Mouse (Mus musculus) embryonic facial prominence, embryonic 12.5 days (tissue): Measurements from ENCODE around the gene Mdm4. TPM values are rescaled to one million over a fixed set of nuclear protein-coding genes. Genes with fewer than 3 reads are reported as not detected.
A peak's percentile ranks its signal among the peaks of the same experiment; 100 is the strongest.
"Not testable (repeated sequence)": the region's sequence is repeated elsewhere in the genome, so short reads cannot be mapped to it uniquely, and the experiment has no call there.

ENCODE experiments used
- ATAC-seq: fragments of 200-750 bp; cut with Nextera tagmentation; 2 replicates; pipeline ENCODE4 v1.8.0; 2017; ENCODE audit not compliant: insufficient number of reproducible peaks, insufficient read depth, low FRiP score, low TSS enrichment
- H3K27ac ChIP-seq: fragments of 300-500 bp; sonication (generic); 2 replicates; pipeline ENCODE4 v1.5.1; 2016; ENCODE audit warnings: mild to moderate bottlenecking
- H3K27me3 ChIP-seq: fragments of 300-500 bp; sonication (generic); 2 replicates; pipeline ENCODE4 v1.6.1; 2016; ENCODE audit warnings: mild to moderate bottlenecking, moderate library complexity
- H3K36me3 ChIP-seq: fragments of 300-500 bp; sonication (generic); 2 replicates; pipeline ENCODE4 v1.6.1; 2016; ENCODE audit warnings: mild to moderate bottlenecking
- H3K4me1 ChIP-seq: fragments of 300-500 bp; sonication (generic); 2 replicates; pipeline ENCODE4 v1.6.1; 2016
- H3K4me2 ChIP-seq: fragments of 300-500 bp; sonication (generic); replicated peaks from 2 replicates; pipeline ENCODE4 v1.6.1; 2016; ENCODE audit warnings: mild to moderate bottlenecking, moderate library complexity
- H3K4me3 ChIP-seq: fragments of 300-500 bp; sonication (generic); 2 replicates; pipeline ENCODE4 v1.5.1; 2016; ENCODE audit warnings: mild to moderate bottlenecking
- H3K9ac ChIP-seq: fragments of 300-500 bp; sonication (generic); 2 replicates; pipeline ENCODE4 v1.6.1; 2016; ENCODE audit warnings: mild to moderate bottlenecking, moderate library complexity
- H3K9me3 ChIP-seq: fragments of 300-500 bp; sonication (generic); 2 replicates; pipeline ENCODE4 v1.6.1; 2016; ENCODE audit warnings: mild to moderate bottlenecking, moderate library complexity
- WGBS: fragments of 180-500 bp; shearing (Covaris S2); methylation state at CpG from one replicate; pipeline ENCODE4 v1.1.7; 2016; 5-methylcytosine and 5-hydroxymethylcytosine counted together
- polyA plus RNA-seq: library from polyadenylated mRNA; unstranded; fragments of >200 nt; fragmentation: Nextera tagmentation; extraction: Ambion mirVana; gene quantifications from 2 replicates; pipeline ENCODE4 v1.2.1, GENCODE M21; 2016

Gene Mdm4
- polyA plus RNA-seq, 1 experiment from 2014 or later = 46.9 TPM

DNA sequence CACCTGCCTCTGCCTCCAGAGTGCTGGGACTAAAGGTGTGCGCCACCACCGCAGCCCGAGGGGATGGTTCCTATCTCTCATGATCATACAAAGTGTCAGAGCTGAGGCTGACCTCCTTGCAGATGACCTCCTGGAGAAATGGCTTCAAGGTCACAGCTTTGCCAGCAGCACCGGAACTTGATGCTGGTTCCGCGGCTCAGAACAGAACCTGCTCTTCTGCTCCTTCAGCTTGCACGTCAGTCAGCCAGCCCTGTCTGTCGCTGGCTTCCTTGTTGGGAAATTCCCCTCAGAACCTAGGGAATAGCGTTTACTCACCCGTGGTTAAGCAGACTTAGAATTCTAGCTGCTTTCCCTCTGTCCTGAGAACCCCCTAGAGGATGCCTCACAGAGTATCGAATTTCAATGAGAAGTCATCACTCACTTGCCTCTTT, 19.7 kb upstream of the Mdm4 start:
- H3K4me3 ChIP-seq = no peak overlapping the region
- no peaks in the 10 kb centered on the region for H3K36me3 ChIP-seq
- no peak overlapping the region for H3K4me2 ChIP-seq
- no peak overlapping the region for H3K9ac ChIP-seq
- H3K9me3 ChIP-seq = no peaks in the 10 kb centered on the region
- H3K27ac ChIP-seq = no peak overlapping the region
- ATAC-seq = no peak
- WGBS = 26% methylated on average over 11 of the region's 11 CpGs
- H3K4me1 ChIP-seq = peaks cover 45% of the 10 kb centered on the region
- no peaks in the 10 kb centered on the region for H3K27me3 ChIP-seq

- Histone ChIP-seq H3K27me3 (no peaks in the 10 kb centered on the region), H3K27ac (no peak overlapping the region), H3K9me3 (no peaks in the 10 kb centered on the region), H3K36me3 (no peaks in the 10 kb centered on the region), H3K4me3 (no peak overlapping the region), H3K9ac (no peak overlapping the region), H3K4me2 (0 out of 2 replicates have a peak overlapping the region, but pooled peaks have one; percentile 72), H3K4me1 (peaks cover 47% of the 10 kb centered on the region)
- 59% methylated on average over 2 of the region's 2 CpGs for WGBS
- ATAC-seq = no peak
Measured at GRCm38 (mm10) chr1:133048690-133049089, 18.3 kb upstream of the Mdm4 start.

DNA sequence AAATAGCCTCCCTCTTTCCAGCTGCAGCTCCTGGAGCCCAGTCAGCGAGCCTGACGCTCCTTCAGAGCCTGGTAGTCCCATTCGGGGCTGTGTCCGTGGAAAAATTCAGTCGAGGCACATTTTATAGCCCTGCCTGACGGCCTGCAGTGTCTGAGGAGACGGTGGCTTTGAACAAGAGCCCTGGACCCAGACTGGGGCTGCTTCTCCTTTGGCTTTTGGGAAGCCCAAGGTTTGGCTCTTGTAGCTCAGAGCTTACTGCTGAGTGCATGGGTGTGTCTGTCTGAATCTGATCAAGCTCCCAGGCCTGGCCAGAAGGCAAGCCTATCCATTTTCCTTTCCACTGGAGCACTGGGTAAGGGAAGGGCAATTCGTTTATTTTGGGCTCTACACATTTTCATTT, 17.2 kb upstream of the Mdm4 start:
- H3K4me2 ChIP-seq = peak overlapping the region; percentile 72
- H3K9me3 ChIP-seq = no peaks in the 10 kb centered on the region
- no peaks in the 10 kb centered on the region for H3K36me3 ChIP-seq
- ATAC-seq = no peak
- peaks cover 40% of the 10 kb centered on the region for H3K4me1 ChIP-seq
- H3K27me3 ChIP-seq = no peaks in the 10 kb centered on the region
- H3K4me3 ChIP-seq = peak overlapping the region; percentile 80
- H3K9ac ChIP-seq = 0 out of 2 replicates have a peak overlapping the region, but pooled peaks have one; percentile 17
- 51% methylated on average over 8 of the region's 8 CpGs for WGBS
- H3K27ac ChIP-seq = peak overlapping the region; percentile 71

- H3K36me3 ChIP-seq = no peaks in the 10 kb centered on the region
- peak overlapping the region; percentile 89 for H3K9ac ChIP-seq
- 0% methylated on average over 40 of the region's 40 CpGs for whole genome bisulfite sequencing
- H3K9me3 ChIP-seq = no peaks in the 10 kb centered on the region
- peaks cover 32% of the 10 kb centered on the region for H3K4me1 ChIP-seq
- peak; percentile 61 for ATAC-seq
- no peaks in the 10 kb centered on the region for H3K27me3 ChIP-seq
- peak overlapping the region; percentile 72 for H3K4me2 ChIP-seq
- H3K4me3 ChIP-seq = peak overlapping the region; percentile 80
- H3K27ac ChIP-seq = peak overlapping the region; percentile 89
Measured at GRCm38 (mm10) chr1:133046441-133046931, 16.1 kb upstream of the Mdm4 start.

DNA sequence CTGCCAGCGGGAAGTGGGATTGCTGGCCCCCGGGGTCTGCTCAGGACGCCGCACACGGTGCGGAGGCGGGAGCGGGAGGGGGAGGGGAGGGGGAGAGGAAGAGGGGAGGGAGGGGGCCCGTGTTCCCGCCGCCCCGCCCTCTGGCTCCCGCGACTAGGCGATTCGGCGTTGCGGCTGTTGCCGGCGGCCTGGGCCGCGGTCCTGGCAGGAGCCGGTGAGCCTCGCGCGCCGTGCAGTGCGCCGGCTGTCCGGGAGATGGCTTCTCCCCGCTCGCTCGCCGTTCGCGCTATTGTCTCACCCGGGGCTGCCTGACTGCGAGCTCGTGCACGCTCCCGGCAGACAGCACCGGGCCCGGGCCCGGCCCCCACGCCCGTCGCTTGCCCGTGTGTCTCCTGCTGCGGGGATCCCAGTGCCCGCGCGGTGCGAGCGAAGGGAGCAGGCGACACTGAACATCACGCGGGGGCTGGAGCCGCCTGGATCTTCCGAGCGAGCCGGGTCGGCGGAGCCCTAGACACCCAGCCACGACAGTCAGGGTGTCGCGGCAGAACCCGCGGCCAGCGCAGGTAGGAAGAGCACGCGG, 15.6 kb upstream of the Mdm4 start:
- Histone ChIP-seq H3K27ac (peak overlapping the region; percentile 89), H3K4me2 (peak overlapping the region; percentile 72), H3K9me3 (no peaks in the 10 kb centered on the region), H3K4me1 (peaks cover 32% of the 10 kb centered on the region), H3K36me3 (no peaks in the 10 kb centered on the region), H3K9ac (peak overlapping the region; percentile 89), H3K4me3 (peak overlapping the region; percentile 80), H3K27me3 (no peaks in the 10 kb centered on the region)
- ATAC-seq = peak; percentile 84
- under 1% methylated on average over 59 of the region's 71 CpGs for WGBS

- peak within 1 kb of the TSS; percentile 89 for H3K9ac ChIP-seq
- no peaks in the 10 kb centered on the region for H3K27me3 ChIP-seq
- peaks cover 29% of the 10 kb centered on the region for H3K4me1 ChIP-seq
- WGBS = 2% methylated on average over 15 of the region's 15 CpGs
- H3K36me3 ChIP-seq = no peaks in the 10 kb centered on the region
- peak within 1 kb of the TSS; percentile 80 for H3K4me3 ChIP-seq
- ATAC-seq = no peak
- peak within 1 kb of the TSS; percentile 89 for H3K27ac ChIP-seq
- peak within 1 kb of the TSS; percentile 72 for H3K4me2 ChIP-seq
- no peaks in the 10 kb centered on the region for H3K9me3 ChIP-seq
Measured at GRCm38 (mm10) chr1:133045011-133045860, 14.9 kb upstream of the Mdm4 start, which contains the start of gene Pik3c2b. Gene Pik3c2b (plus strand): TSS chr1:133045667.

GRCm38 (mm10) chr1:133039505-133039949, 9.2 kb upstream of the Mdm4 start:
- H3K27ac ChIP-seq = no peak overlapping the region
- no peak overlapping the region for H3K4me3 ChIP-seq
- H3K4me2 ChIP-seq = no peak overlapping the region
- no peak overlapping the region for H3K9ac ChIP-seq
- no peaks in the 10 kb centered on the region for H3K27me3 ChIP-seq
- WGBS = 13% methylated on average over 4 of the region's 4 CpGs
- ATAC-seq = peak; percentile 75; the same call in 1 of the 2 replicates
- no peaks in the 10 kb centered on the region for H3K36me3 ChIP-seq
- H3K4me1 ChIP-seq = no peaks in the 10 kb centered on the region
- H3K9me3 ChIP-seq = no peaks in the 10 kb centered on the region

GRCm38 (mm10) chr1:133034682-133035081, 4.3 kb upstream of the Mdm4 start:
- 62% methylated on average over 7 of the region's 7 CpGs for WGBS
- H3K9me3 ChIP-seq = not testable (repeated sequence)

GRCm38 (mm10) chr1:133034091-133034460, 3.7 kb upstream of the Mdm4 start:
- no peaks in the 10 kb centered on the region for H3K27me3 ChIP-seq
- H3K27ac ChIP-seq = no peak overlapping the region
- peak overlapping the region; percentile 51 for H3K4me3 ChIP-seq
- H3K9ac ChIP-seq = no peak overlapping the region
- under 1% methylated on average over 11 of the region's 11 CpGs for WGBS
- H3K4me1 ChIP-seq = peaks cover 7% of the 10 kb centered on the region; the same call in 1 of the 2 replicates
- peak overlapping the region; percentile 54 for H3K4me2 ChIP-seq
- no peaks in the 10 kb centered on the region for H3K9me3 ChIP-seq
- no peaks in the 10 kb centered on the region for H3K36me3 ChIP-seq
- ATAC-seq = no peak

More at GRCm38 (mm10) chr1:133034682-133035081, 4.3 kb upstream of the Mdm4 start:
- not testable (repeated sequence) for H3K36me3 ChIP-seq, H3K4me2 ChIP-seq, H3K9ac ChIP-seq, H3K27me3 ChIP-seq, ATAC-seq, H3K4me1 ChIP-seq, H3K4me3 ChIP-seq, H3K27ac ChIP-seq

DNA sequence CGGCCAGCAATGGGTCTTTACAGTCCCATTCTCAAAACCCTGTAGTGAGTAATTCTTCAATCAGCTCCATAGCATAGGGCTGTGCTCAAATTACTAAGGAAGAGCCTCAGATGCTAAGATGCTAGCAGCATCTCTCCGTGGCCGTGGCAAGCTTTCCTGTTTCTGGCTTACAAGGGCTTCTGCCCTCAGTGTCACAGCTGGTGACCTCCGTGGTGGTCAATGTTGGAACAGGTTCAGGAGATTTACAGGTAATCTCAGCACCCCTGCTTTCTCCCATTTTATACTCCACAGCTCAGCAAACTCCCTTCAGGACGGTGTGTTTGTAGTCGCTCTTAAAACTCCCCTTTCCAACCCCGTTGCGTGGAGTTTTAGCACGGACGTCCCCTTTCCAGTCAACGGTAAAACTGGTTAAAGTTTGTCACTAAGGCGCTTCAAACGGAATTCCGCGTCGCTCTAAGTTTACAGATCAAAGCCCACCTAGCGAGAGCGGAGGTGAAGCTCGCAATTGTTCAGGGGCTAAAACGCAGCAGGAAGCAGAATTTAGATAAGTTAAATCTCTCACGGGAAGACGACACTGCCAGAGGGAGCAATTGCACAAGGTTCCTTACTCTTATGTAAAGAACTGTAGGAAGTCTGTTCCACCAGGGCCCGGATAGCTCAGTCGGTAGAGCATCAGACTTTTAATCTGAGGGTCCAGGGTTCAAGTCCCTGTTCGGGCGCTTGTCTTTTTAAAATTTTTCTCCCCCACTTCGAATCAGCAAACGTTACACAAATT, 3.1 kb upstream of the Mdm4 start:
- Histone ChIP-seq H3K4me1 (peaks cover 7% of the 10 kb centered on the region; the same call in 1 of the 2 replicates), H3K4me2 (peak overlapping the region; percentile 54), H3K27ac (peak overlapping the region; percentile 76), H3K9ac (peak overlapping the region; percentile 52), H3K36me3 (no peaks in the 10 kb centered on the region), H3K9me3 (no peaks in the 10 kb centered on the region), H3K27me3 (no peaks in the 10 kb centered on the region), H3K4me3 (peak overlapping the region; percentile 51)
- under 1% methylated on average over 28 of the region's 28 CpGs for WGBS
- ATAC-seq = no peak

DNA sequence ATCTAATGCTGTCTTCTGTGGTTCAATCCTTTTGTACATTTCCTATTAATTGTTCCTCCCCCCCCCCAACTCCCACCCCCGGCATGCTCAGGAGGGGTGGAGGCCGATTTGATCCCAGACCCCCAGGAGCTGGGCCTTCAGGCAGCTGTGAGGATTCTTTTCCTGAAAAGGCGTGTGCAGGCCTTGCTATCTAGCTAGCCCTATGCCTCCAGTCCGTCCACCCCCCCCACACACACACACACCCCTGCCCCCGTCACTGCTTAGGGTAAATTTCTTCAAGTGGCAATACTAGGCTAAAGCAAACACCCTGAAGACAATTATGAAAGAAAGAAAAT, 2.6 kb upstream of the Mdm4 start:
- peak overlapping the region; percentile 76; the same call in 1 of the 2 replicates for H3K27ac ChIP-seq
- peaks cover 7% of the 10 kb centered on the region; the same call in 1 of the 2 replicates for H3K4me1 ChIP-seq
- 7% methylated on average over 5 of the region's 5 CpGs for WGBS
- no peak for ATAC-seq
- peak overlapping the region; percentile 54 for H3K4me2 ChIP-seq
- H3K9me3 ChIP-seq = no peaks in the 10 kb centered on the region
- no peaks in the 10 kb centered on the region for H3K36me3 ChIP-seq
- peak overlapping the region; percentile 52 for H3K9ac ChIP-seq
- H3K4me3 ChIP-seq = peak overlapping the region; percentile 51
- no peaks in the 10 kb centered on the region for H3K27me3 ChIP-seq
